Mouse (Mus musculus) limb, embryonic 15.5 days (tissue): Measurements from ENCODE around the gene Pde1c. TPM values are rescaled to one million over a fixed set of nuclear protein-coding genes. Genes with fewer than 3 reads are reported as not detected.

ENCODE experiments used
- ATAC-seq: fragments of 200-750 bp; cut with Nextera tagmentation; 2 replicates; pipeline ENCODE4 v1.8.0; 2017; ENCODE audit warnings: low read depth, moderate TSS enrichment; ENCODE audit not compliant: insufficient number of reproducible peaks, low FRiP score, low TSS enrichment
- H3K27ac ChIP-seq: fragments of 300-500 bp; sonication (generic); 2 replicates; pipeline ENCODE4 v1.5.1; 2015; ENCODE audit warnings: moderate library complexity, mild to moderate bottlenecking, inconsistent platforms
- H3K27me3 ChIP-seq: fragments of 300-500 bp; sonication (generic); 2 replicates; pipeline ENCODE4 v1.6.1; 2015; ENCODE audit warnings: inconsistent platforms
- H3K36me3 ChIP-seq: fragments of 300-500 bp; sonication (generic); 2 replicates; pipeline ENCODE4 v1.6.1; 2015; ENCODE audit warnings: inconsistent platforms
- H3K4me1 ChIP-seq: fragments of 300-500 bp; sonication (generic); 2 replicates; pipeline ENCODE4 v1.6.1; 2015; ENCODE audit warnings: inconsistent platforms
- H3K4me2 ChIP-seq: fragments of 300-500 bp; sonication (generic); 2 replicates; pipeline ENCODE4 v1.6.1; 2015; ENCODE audit warnings: mild to moderate bottlenecking, inconsistent platforms
- H3K4me3 ChIP-seq: fragments of 300-500 bp; sonication (generic); 2 replicates; pipeline ENCODE4 v1.5.1; 2015; ENCODE audit warnings: mild to moderate bottlenecking, inconsistent platforms
- H3K9ac ChIP-seq: fragments of 300-500 bp; sonication (generic); 2 replicates; pipeline ENCODE4 v1.6.1; 2015; ENCODE audit warnings: inconsistent platforms
- H3K9me3 ChIP-seq: fragments of 300-500 bp; sonication (generic); 2 replicates; pipeline ENCODE4 v1.6.1; 2016; ENCODE audit warnings: inconsistent platforms
- WGBS: fragments of 180-500 bp; shearing (Covaris S2); methylation state at CpG from one replicate; pipeline ENCODE4 v1.1.7; 2015; 5-methylcytosine and 5-hydroxymethylcytosine counted together
- polyA plus RNA-seq: library from polyadenylated mRNA; unstranded; fragments of >200 nt; fragmentation: Nextera tagmentation; extraction: Ambion mirVana; gene quantifications from 2 replicates; pipeline ENCODE4 v1.2.1, GENCODE M21; 2015

The Pde1c gene
- polyA plus RNA-seq, 1 experiment from 2014 or later: 1.6 TPM

DNA sequence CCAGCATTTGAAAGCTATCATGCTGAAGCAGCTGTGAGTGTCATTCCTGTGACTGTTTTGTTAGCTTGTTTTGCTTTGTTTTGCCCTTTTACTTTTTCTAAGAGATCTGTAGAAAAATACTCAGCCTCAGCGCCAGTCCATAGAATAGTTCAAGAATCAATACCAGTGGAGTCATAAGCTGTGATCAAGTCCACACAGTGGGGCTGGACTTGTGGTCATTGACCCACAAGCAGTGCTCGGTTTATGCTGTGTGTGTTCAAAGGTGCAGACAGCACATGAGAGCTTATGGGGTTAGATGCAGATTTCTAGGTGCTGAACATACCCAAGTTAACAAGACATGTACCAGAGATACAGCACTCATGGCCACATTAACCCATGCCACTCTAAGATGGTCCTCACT lies 396.7 kb downstream of the Pde1c start:
- H3K9ac ChIP-seq: no peak overlapping the region
- no peak overlapping the region for H3K4me2 ChIP-seq
- no peak overlapping the region for H3K4me3 ChIP-seq
- no peak for ATAC-seq
- no peaks in the 10 kb centered on the region for H3K36me3 ChIP-seq
- no peaks in the 10 kb centered on the region for H3K4me1 ChIP-seq
- 86% methylated on average over 2 of the region's 2 CpGs for WGBS
- no peaks in the 10 kb centered on the region for H3K27me3 ChIP-seq
- no peak overlapping the region for H3K27ac ChIP-seq
- no peaks in the 10 kb centered on the region for H3K9me3 ChIP-seq

GRCm38 (mm10) chr6:56168736-56169135 lies 400.2 kb downstream of the Pde1c start:
- H3K4me2 ChIP-seq: no peak overlapping the region
- 66% methylated on average over 2 of the region's 2 CpGs for WGBS
- ATAC-seq: no peak
- no peaks in the 10 kb centered on the region for H3K36me3 ChIP-seq
- no peaks in the 10 kb centered on the region for H3K4me1 ChIP-seq
- no peak overlapping the region for H3K27ac ChIP-seq
- H3K9me3 ChIP-seq: no peaks in the 10 kb centered on the region
- H3K4me3 ChIP-seq: no peak overlapping the region
- no peaks in the 10 kb centered on the region for H3K27me3 ChIP-seq
- H3K9ac ChIP-seq: no peak overlapping the region

DNA sequence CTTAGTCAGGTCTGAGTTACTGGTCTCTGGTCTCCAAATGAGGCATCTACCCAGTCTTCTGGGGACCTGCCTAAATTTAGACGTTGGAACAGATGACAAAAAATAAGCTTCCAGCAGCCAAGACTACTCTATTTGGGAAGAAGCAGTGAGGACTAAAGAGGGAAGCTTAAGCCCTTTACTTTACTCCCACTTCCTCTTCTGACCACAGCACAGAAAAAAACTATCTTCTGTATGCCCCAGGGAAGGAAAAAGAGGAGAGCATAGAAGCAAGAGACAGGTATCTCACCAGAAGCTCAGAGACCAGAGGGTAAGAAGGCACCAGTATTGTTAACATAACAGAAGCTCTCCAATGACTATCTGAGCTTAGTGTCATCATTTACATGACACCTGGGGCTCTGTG lies 410.7 kb downstream of the Pde1c start:
- no peaks in the 10 kb centered on the region for H3K9me3 ChIP-seq
- no peaks in the 10 kb centered on the region for H3K4me1 ChIP-seq
- H3K36me3 ChIP-seq: no peaks in the 10 kb centered on the region
- 48% methylated on average over 1 of the region's 1 CpGs for WGBS
- no peaks in the 10 kb centered on the region for H3K27me3 ChIP-seq
- H3K27ac ChIP-seq: no peak overlapping the region
- no peak overlapping the region for H3K4me3 ChIP-seq
- no peak for ATAC-seq
- no peak overlapping the region for H3K9ac ChIP-seq
- no peak overlapping the region for H3K4me2 ChIP-seq

GRCm38 (mm10) chr6:56156836-56157235 lies 412.1 kb downstream of the Pde1c start:
- Histone ChIP-seq H3K27me3 (no peaks in the 10 kb centered on the region), H3K4me2 (no peak overlapping the region), H3K36me3 (no peaks in the 10 kb centered on the region), H3K4me1 (no peaks in the 10 kb centered on the region), H3K9ac (no peak overlapping the region), H3K4me3 (no peak overlapping the region), H3K27ac (no peak overlapping the region), H3K9me3 (no peaks in the 10 kb centered on the region)
- WGBS: 92% methylated on average over 3 of the region's 3 CpGs
- ATAC-seq: no peak

DNA sequence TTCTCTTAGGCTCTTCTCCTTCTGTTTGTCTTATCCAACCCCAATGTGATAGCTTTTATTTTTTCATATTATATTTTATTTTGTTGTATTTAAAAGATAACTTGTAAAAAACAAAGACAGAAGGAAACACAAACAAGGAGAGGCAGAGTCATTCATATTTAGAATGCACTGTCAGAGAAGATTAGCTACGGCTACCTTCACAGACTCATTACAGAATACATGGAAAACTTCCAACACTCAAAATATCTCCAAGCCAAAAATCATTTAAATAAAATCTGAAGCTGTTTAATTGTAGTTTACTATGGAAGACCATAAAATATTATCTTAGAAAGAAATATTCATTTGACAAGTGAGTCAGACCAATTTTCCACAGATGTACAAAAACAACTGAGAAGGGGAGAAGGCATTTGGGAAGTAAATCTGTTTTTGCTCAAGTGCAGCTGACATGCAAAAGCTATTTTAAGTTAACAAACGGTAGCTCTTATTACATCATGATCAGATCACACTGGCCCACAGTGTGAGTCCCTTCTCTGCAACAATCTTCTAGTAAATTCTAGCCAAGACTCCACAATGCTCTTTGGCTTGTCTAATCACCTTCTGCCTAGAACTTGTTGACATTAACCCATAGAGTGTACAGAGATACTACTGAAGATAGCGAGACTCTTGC lies 438.3 kb downstream of the Pde1c start:
- ATAC-seq: no peak
- Histone ChIP-seq H3K4me2 (no peak overlapping the region), H3K36me3 (no peaks in the 10 kb centered on the region), H3K4me3 (no peak overlapping the region), H3K27ac (no peak overlapping the region), H3K27me3 (no peaks in the 10 kb centered on the region), H3K9me3 (no peaks in the 10 kb centered on the region), H3K9ac (no peak overlapping the region), H3K4me1 (no peaks in the 10 kb centered on the region)
- 66% methylated on average over 3 of the region's 3 CpGs for WGBS

- H3K27ac ChIP-seq: no peak overlapping the region
Measured at GRCm38 (mm10) chr6:56099520-56100101, 469.3 kb downstream of the Pde1c start.

GRCm38 (mm10) chr6:56098427-56098826 lies 470.5 kb downstream of the Pde1c start:
- no peak overlapping the region for H3K4me3 ChIP-seq
- no peak overlapping the region for H3K9ac ChIP-seq
- no peaks in the 10 kb centered on the region for H3K36me3 ChIP-seq
- H3K27me3 ChIP-seq: no peaks in the 10 kb centered on the region
- no peaks in the 10 kb centered on the region for H3K9me3 ChIP-seq
- no peaks in the 10 kb centered on the region for H3K4me1 ChIP-seq
- H3K4me2 ChIP-seq: no peak overlapping the region
- ATAC-seq: no peak
- WGBS: 64% methylated on average over 5 of the region's 5 CpGs
- H3K27ac ChIP-seq: no peak overlapping the region

More at GRCm38 (mm10) chr6:56099520-56100101, 469.3 kb downstream of the Pde1c start:
- H3K9ac ChIP-seq: no peak overlapping the region
- H3K9me3 ChIP-seq: no peaks in the 10 kb centered on the region
- WGBS: 74% methylated on average over 2 of the region's 2 CpGs
- no peak for ATAC-seq
- no peak overlapping the region for H3K4me2 ChIP-seq
- no peaks in the 10 kb centered on the region for H3K36me3 ChIP-seq
- no peaks in the 10 kb centered on the region for H3K27me3 ChIP-seq
- H3K4me1 ChIP-seq: no peaks in the 10 kb centered on the region
- no peak overlapping the region for H3K4me3 ChIP-seq

DNA sequence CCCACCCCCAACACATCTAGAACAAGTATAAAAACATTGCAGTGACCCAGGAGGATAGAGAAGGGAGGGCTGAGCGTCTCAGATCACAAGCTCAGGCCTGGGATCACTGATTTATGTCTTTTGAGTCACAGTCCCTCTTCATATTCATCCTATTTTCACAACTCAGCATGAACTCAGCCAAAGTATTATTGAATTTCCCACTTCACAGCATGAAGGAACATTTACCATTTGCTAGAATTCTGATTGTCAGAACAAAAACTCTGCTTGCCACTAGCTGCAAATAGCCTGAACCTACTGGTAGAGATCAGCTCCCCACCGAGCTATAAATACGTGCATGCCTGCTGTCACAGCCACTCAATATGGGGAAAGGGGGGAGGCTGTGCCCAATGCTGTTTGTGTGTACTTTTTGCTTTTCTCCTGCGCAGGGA lies 492.5 kb downstream of the Pde1c start:
- WGBS: 42% methylated on average over 4 of the region's 4 CpGs
- no peak overlapping the region for H3K4me2 ChIP-seq
- H3K9ac ChIP-seq: no peak overlapping the region
- H3K4me1 ChIP-seq: no peaks in the 10 kb centered on the region
- no peak for ATAC-seq
- H3K4me3 ChIP-seq: no peak overlapping the region
- H3K27ac ChIP-seq: no peak overlapping the region
- no peaks in the 10 kb centered on the region for H3K36me3 ChIP-seq
- H3K27me3 ChIP-seq: no peaks in the 10 kb centered on the region
- H3K9me3 ChIP-seq: no peaks in the 10 kb centered on the region

- H3K36me3 ChIP-seq: no peaks in the 10 kb centered on the region
- H3K9me3 ChIP-seq: no peaks in the 10 kb centered on the region
- no peaks in the 10 kb centered on the region for H3K27me3 ChIP-seq
- H3K9ac ChIP-seq: no peak overlapping the region
- H3K4me1 ChIP-seq: no peaks in the 10 kb centered on the region
- ATAC-seq: no peak
- H3K27ac ChIP-seq: no peak overlapping the region
- H3K4me2 ChIP-seq: no peak overlapping the region
- no peak overlapping the region for H3K4me3 ChIP-seq
Measured at GRCm38 (mm10) chr6:56068516-56068915, 500.4 kb downstream of the Pde1c start.

DNA sequence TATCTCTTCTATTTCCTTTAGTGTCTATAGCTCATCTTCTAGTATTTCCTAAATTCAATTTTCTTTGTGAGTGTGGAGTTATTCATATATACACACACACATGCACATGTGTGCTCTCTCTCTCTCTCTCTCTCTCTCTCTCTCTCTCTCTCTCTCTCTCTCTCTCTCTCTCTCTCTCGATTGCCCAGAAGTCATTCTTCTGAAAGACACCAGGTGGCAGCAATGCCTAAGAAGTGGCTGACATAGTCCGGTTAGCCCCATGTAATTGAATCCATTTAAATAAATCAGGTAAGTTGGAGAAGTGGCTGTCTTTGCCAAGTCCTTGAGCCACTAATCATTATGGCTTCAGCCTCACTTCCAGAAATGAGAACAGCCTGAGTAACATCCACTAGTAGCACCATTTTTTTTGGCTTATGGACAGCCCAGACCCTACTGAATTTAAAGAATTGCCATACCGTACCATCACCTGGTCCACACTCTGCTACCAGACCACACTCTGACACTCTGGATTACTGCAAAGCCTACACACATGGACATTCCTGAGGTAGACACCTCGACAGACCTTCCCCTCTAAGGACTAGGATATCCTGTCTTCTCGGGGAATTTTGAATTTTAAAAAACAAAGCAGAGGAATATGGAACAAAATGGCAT lies 502.1 kb downstream of the Pde1c start:
- Histone ChIP-seq H3K4me1 (no peaks in the 10 kb centered on the region), H3K4me2 (no peak overlapping the region), H3K4me3 (no peak overlapping the region), H3K27me3 (no peaks in the 10 kb centered on the region), H3K36me3 (no peaks in the 10 kb centered on the region), H3K9ac (no peak overlapping the region), H3K27ac (no peak overlapping the region), H3K9me3 (no peaks in the 10 kb centered on the region)
- no peak for ATAC-seq
- WGBS: 31% methylated on average over 5 of the region's 5 CpGs

DNA sequence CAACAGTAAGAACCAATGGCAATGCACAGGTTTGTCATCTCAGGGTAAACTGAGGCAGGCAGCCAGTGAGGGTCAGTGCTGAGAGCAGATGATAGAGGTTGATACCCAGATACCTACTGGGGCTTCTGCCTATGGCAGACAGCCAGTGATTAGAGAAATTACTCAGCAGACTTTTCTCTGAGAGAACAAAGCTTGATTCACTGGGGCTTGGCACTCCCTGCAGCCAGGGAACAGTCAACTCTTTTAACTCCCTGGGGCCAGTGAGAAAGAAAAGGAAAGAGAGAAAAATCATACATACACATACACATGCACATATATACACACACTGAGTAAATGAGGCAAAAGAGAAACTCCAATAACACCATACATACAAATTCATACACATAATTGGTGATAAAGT lies 505.2 kb downstream of the Pde1c start:
- H3K4me1 ChIP-seq: no peaks in the 10 kb centered on the region
- no peaks in the 10 kb centered on the region for H3K36me3 ChIP-seq
- ATAC-seq: no peak
- H3K27ac ChIP-seq: no peak overlapping the region
- no peak overlapping the region for H3K4me3 ChIP-seq
- no peak overlapping the region for H3K4me2 ChIP-seq
- no peak overlapping the region for H3K9ac ChIP-seq
- H3K9me3 ChIP-seq: no peaks in the 10 kb centered on the region
- H3K27me3 ChIP-seq: no peaks in the 10 kb centered on the region

DNA sequence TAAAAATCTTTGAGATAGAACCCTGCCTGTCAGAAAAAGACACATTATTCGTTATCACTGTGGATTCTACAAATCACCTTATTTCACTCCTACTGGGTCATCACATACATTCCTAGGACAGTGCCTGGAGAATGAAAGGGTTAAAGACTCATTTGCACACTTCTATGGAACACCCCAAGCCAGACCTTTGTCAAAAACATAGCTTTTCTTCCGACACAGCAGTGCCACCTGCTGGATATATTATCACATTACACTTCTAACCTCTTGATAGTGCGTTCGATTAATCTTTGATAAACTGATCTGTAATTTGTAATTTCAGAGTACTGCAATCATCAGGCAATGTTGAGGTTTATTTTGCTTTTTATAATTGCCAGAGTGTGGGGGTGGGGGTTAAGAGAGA lies 519.8 kb downstream of the Pde1c start:
- H3K9me3 ChIP-seq: no peaks in the 10 kb centered on the region
- no peak overlapping the region for H3K27ac ChIP-seq
- no peaks in the 10 kb centered on the region for H3K27me3 ChIP-seq
- no peaks in the 10 kb centered on the region for H3K4me1 ChIP-seq
- WGBS: 30% methylated on average over 4 of the region's 4 CpGs
- no peak overlapping the region for H3K9ac ChIP-seq
- no peak overlapping the region for H3K4me3 ChIP-seq
- no peak overlapping the region for H3K4me2 ChIP-seq
- no peaks in the 10 kb centered on the region for H3K36me3 ChIP-seq
- ATAC-seq: no peak
